Mouse (Mus musculus) brain, embryonic 18.5 days (tissue): Measurements from ENCODE around the gene Lhb.
A peak's percentile ranks its signal among the peaks of the same experiment; 100 is the strongest.
"Not testable (repeated sequence)": the region's sequence is repeated elsewhere in the genome, so short reads cannot be mapped to it uniquely, and the experiment has no call there.

Experiments used
- DNase-seq: peaks from one replicate; pipeline ENCODE4 v3.0.0-alpha.2; 2012; ENCODE audit warnings: low read depth, low spot score

Gene Lhb

GRCm38 (mm10) chr7:45420615-45420919 is at the start of gene Lhb:
Lhb (plus strand) TSS chr7:45420820.
- no peak for DNase-seq

- no peak for DNase-seq
Observed at GRCm38 (mm10) chr7:45372371-45372770, 48.2 kb upstream of the Lhb start.

- DNase-seq = no peak
Observed at GRCm38 (mm10) chr7:45374620-45375019, 46.0 kb upstream of the Lhb start.

- DNase-seq = no peak
Observed at GRCm38 (mm10) chr7:45376057-45376456, 44.6 kb upstream of the Lhb start.

GRCm38 (mm10) chr7:45386077-45386476 is 34.5 kb upstream of the Lhb start:
- no peak for DNase-seq

GRCm38 (mm10) chr7:45395129-45395541 is 25.5 kb upstream of the Lhb start:
- peak; percentile 71 for DNase-seq

- peak; percentile 100 for DNase-seq
Observed at GRCm38 (mm10) chr7:45395578-45396336, 24.9 kb upstream of the Lhb start, which contains the start of gene Snrnp70. Snrnp70 (minus strand) TSS chr7:45395742.

GRCm38 (mm10) chr7:45396337-45396775 is 24.3 kb upstream of the Lhb start:
- DNase-seq = not testable (repeated sequence)

GRCm38 (mm10) chr7:45396787-45397186 is 23.8 kb upstream of the Lhb start:
- no peak for DNase-seq

GRCm38 (mm10) chr7:45401521-45402085 is 19.0 kb upstream of the Lhb start:
- DNase-seq = no peak

- no peak for DNase-seq
Observed at GRCm38 (mm10) chr7:45403532-45404261, 16.9 kb upstream of the Lhb start.

GRCm38 (mm10) chr7:45405091-45406075 is 15.2 kb upstream of the Lhb start, which contains the start of gene Kcna7:
Kcna7 (plus strand) TSS chr7:45405653.
- DNase-seq = no peak

GRCm38 (mm10) chr7:45406157-45407156 is 14.2 kb upstream of the Lhb start:
- no peak for DNase-seq

GRCm38 (mm10) chr7:45407836-45408235 is 12.8 kb upstream of the Lhb start:
- DNase-seq = no peak

GRCm38 (mm10) chr7:45408351-45408750 is 12.3 kb upstream of the Lhb start:
- DNase-seq = no peak

- no peak for DNase-seq
Observed at GRCm38 (mm10) chr7:45408949-45409348, 11.7 kb upstream of the Lhb start.

GRCm38 (mm10) chr7:45409497-45410163 is 11.0 kb upstream of the Lhb start:
- DNase-seq = no peak

GRCm38 (mm10) chr7:45412421-45412820 is 8.2 kb upstream of the Lhb start:
- DNase-seq = no peak

- no peak for DNase-seq
Observed at GRCm38 (mm10) chr7:45413113-45413863, 7.3 kb upstream of the Lhb start, which contains the start of gene Ntf5. Ntf5 (plus strand) TSS chr7:45413695.
